Mouse (Mus musculus) kidney, postnatal 0 days (tissue): ENCODE data around the gene Vps13c. TPM values are rescaled to one million over a fixed set of nuclear protein-coding genes. Genes with fewer than 3 reads are reported as not detected.

Experiments used
- ATAC-seq: fragments of 200-750 bp; cut with Nextera tagmentation; replicated peaks from 2 replicates; pipeline ENCODE4 v1.8.0; 2017; ENCODE audit warnings: low read depth, moderate number of reproducible peaks, moderate TSS enrichment, moderate library complexity; ENCODE audit not compliant: low FRiP score
- DNase-seq: peaks from one replicate; pipeline ENCODE4 v3.0.0-alpha.2; 2016; ENCODE audit warnings: low spot score
- H3K27ac ChIP-seq: fragments of 300-500 bp; sonication (generic); 2 replicates; pipeline ENCODE4 v1.5.1; 2014; ENCODE audit warnings: mild to moderate bottlenecking
- H3K27me3 ChIP-seq: fragments of 300-500 bp; sonication (generic); 2 replicates; pipeline ENCODE4 v1.6.1; 2014; ENCODE audit warnings: low read length, mixed read lengths; ENCODE audit not compliant: insufficient read depth
- H3K36me3 ChIP-seq: fragments of 300-500 bp; sonication (generic); 2 replicates; pipeline ENCODE4 v1.6.1; 2014; ENCODE audit warnings: low read length, mixed read lengths; ENCODE audit not compliant: insufficient read depth
- H3K4me1 ChIP-seq: fragments of 300-500 bp; sonication (generic); replicated peaks from 2 replicates; pipeline ENCODE4 v1.6.1; 2014; ENCODE audit warnings: antibody characterized with exemption, low read length, mixed read lengths; ENCODE audit not compliant: insufficient read depth
- H3K4me2 ChIP-seq: fragments of 300-500 bp; sonication (generic); 2 replicates; pipeline ENCODE4 v1.6.1; 2014; ENCODE audit warnings: mild to moderate bottlenecking, low read length, moderate library complexity, mixed read lengths
- H3K4me3 ChIP-seq: fragments of 300-500 bp; sonication (generic); replicated peaks from 2 replicates; pipeline ENCODE4 v1.5.1; 2014; ENCODE audit warnings: low read depth, low read length
- H3K9ac ChIP-seq: fragments of 300-500 bp; sonication (generic); 2 replicates; pipeline ENCODE4 v1.6.1; 2014; ENCODE audit warnings: low read depth, low read length
- H3K9me3 ChIP-seq: fragments of 300-500 bp; sonication (generic); replicated peaks from 2 replicates; pipeline ENCODE4 v1.6.1; 2016; ENCODE audit warnings: low read length, inconsistent platforms, mixed read lengths
- CTCF ChIP-seq: IDR thresholded peaks from 2 replicates; pipeline ENCODE4 v1.5.1; 2016; ENCODE audit warnings: antibody characterized with exemption, low read depth, mild to moderate bottlenecking, moderate library complexity
- WGBS: fragments of 180-500 bp; shearing (Covaris S2); extraction: QIAGEN DNeasy Blood & Tissue Kit; methylation state at CpG from one replicate; pipeline ENCODE4 v1.1.7; 2014; 5-methylcytosine and 5-hydroxymethylcytosine counted together
- polyA plus RNA-seq: library from polyadenylated mRNA; unstranded; fragments of >200 nt; fragmentation: Nextera tagmentation; extraction: Ambion mirVana; gene quantifications from 2 replicates; pipeline ENCODE4 v1.2.1, GENCODE M21; 2015

Vps13c gene
- polyA plus RNA-seq, 1 experiment from 2014 or later = 3.7 TPM

- TF ChIP-seq CTCF = no peak
- no peaks in the 10 kb centered on the region for H3K4me1 ChIP-seq
- no peak overlapping the region for H3K4me2 ChIP-seq
- no peaks in the 10 kb centered on the region for H3K9me3 ChIP-seq
- H3K27me3 ChIP-seq = no peaks in the 10 kb centered on the region
- no peak overlapping the region for H3K27ac ChIP-seq
- ATAC-seq (no peak), DNase-seq (peak; percentile 15)
- H3K36me3 ChIP-seq = no peaks in the 10 kb centered on the region
- H3K9ac ChIP-seq = no peak overlapping the region
- no peak overlapping the region for H3K4me3 ChIP-seq
- 29% methylated on average over 14 of the region's 14 CpGs for WGBS
Observed at GRCm38 (mm10) chr9:67799078-67799819, 40.9 kb upstream of the Vps13c start.

GRCm38 (mm10) chr9:67802241-67802640 is 38.0 kb upstream of the Vps13c start:
- WGBS = 45% methylated on average over 6 of the region's 6 CpGs
- peak; percentile 59 for DNase-seq
- peak; percentile 77 for TF ChIP-seq CTCF
- H3K9ac ChIP-seq = no peak overlapping the region
- H3K27ac ChIP-seq = no peak overlapping the region
- no peaks in the 10 kb centered on the region for H3K4me1 ChIP-seq
- no peak overlapping the region for H3K4me3 ChIP-seq
- H3K27me3 ChIP-seq = no peaks in the 10 kb centered on the region
- H3K9me3 ChIP-seq = no peaks in the 10 kb centered on the region
- H3K4me2 ChIP-seq = no peak overlapping the region
- no peak for ATAC-seq
- H3K36me3 ChIP-seq = no peaks in the 10 kb centered on the region

- H3K9me3 ChIP-seq = no peaks in the 10 kb centered on the region
- 60% methylated on average over 5 of the region's 5 CpGs for WGBS
- ATAC-seq (no peak), DNase-seq (no peak)
- no peak overlapping the region for H3K27ac ChIP-seq
- TF ChIP-seq CTCF = no peak
- H3K4me2 ChIP-seq = no peak overlapping the region
- H3K9ac ChIP-seq = no peak overlapping the region
- H3K27me3 ChIP-seq = no peaks in the 10 kb centered on the region
- no peaks in the 10 kb centered on the region for H3K4me1 ChIP-seq
- H3K36me3 ChIP-seq = no peaks in the 10 kb centered on the region
- H3K4me3 ChIP-seq = no peak overlapping the region
Observed at GRCm38 (mm10) chr9:67807000-67807399, 33.2 kb upstream of the Vps13c start.

- ATAC-seq (no peak), DNase-seq (no peak)
- H3K9me3 ChIP-seq = no peaks in the 10 kb centered on the region
- H3K9ac ChIP-seq = no peak overlapping the region
- 52% methylated on average over 6 of the region's 6 CpGs for WGBS
- no peak overlapping the region for H3K4me2 ChIP-seq
- no peaks in the 10 kb centered on the region for H3K36me3 ChIP-seq
- no peaks in the 10 kb centered on the region for H3K27me3 ChIP-seq
- H3K4me1 ChIP-seq = no peaks in the 10 kb centered on the region
- H3K27ac ChIP-seq = no peak overlapping the region
- peak; percentile 36; the same call in 1 of the 2 replicates for TF ChIP-seq CTCF
- no peak overlapping the region for H3K4me3 ChIP-seq
Observed at GRCm38 (mm10) chr9:67810527-67810926, 29.7 kb upstream of the Vps13c start.

GRCm38 (mm10) chr9:67811116-67811515 is 29.1 kb upstream of the Vps13c start:
- WGBS = 64% methylated on average over 3 of the region's 3 CpGs
- H3K4me3 ChIP-seq = no peak overlapping the region
- no peak for ATAC-seq
- no peak overlapping the region for H3K9ac ChIP-seq
- H3K9me3 ChIP-seq = no peaks in the 10 kb centered on the region
- H3K36me3 ChIP-seq = no peaks in the 10 kb centered on the region
- H3K4me2 ChIP-seq = no peak overlapping the region
- no peak for DNase-seq
- H3K27ac ChIP-seq = no peak overlapping the region
- no peak for TF ChIP-seq CTCF
- no peaks in the 10 kb centered on the region for H3K27me3 ChIP-seq
- H3K4me1 ChIP-seq = no peaks in the 10 kb centered on the region

GRCm38 (mm10) chr9:67813171-67813570 is 27.0 kb upstream of the Vps13c start:
- ATAC-seq (no peak), DNase-seq (peak; percentile 44)
- H3K36me3 ChIP-seq = no peaks in the 10 kb centered on the region
- H3K4me3 ChIP-seq = no peak overlapping the region
- no peaks in the 10 kb centered on the region for H3K27me3 ChIP-seq
- H3K4me2 ChIP-seq = no peak overlapping the region
- TF ChIP-seq CTCF = no peak
- no peaks in the 10 kb centered on the region for H3K9me3 ChIP-seq
- no peak overlapping the region for H3K9ac ChIP-seq
- no peaks in the 10 kb centered on the region for H3K4me1 ChIP-seq
- peak overlapping the region; percentile 31; the same call in 1 of the 2 replicates for H3K27ac ChIP-seq
- 39% methylated on average over 4 of the region's 4 CpGs for WGBS
